Mouse (Mus musculus) olfactory bulb, adult 2 months (tissue): ENCODE data around the gene Kcnk10. TPM values are rescaled to one million over a fixed set of nuclear protein-coding genes. Genes with fewer than 3 reads are reported as not detected.
A peak's percentile ranks its signal among the peaks of the same experiment; 100 is the strongest.

Source experiments
- H3K27ac ChIP-seq: fragments of 200-500 bp; 2 replicates; pipeline ENCODE4 v1.5.1; 2012; ENCODE audit warnings: low read depth, low read length; ENCODE audit not compliant: insufficient read depth
- H3K4me1 ChIP-seq: fragments of 200-500 bp; 2 replicates; pipeline ENCODE4 v1.6.1; 2012; ENCODE audit warnings: low read length; ENCODE audit not compliant: control insufficient read depth, insufficient read depth
- H3K4me3 ChIP-seq: fragments of 200-500 bp; 2 replicates; pipeline ENCODE4 v1.5.1; 2012; ENCODE audit warnings: mild to moderate bottlenecking, low read depth, low read length, moderate library complexity; ENCODE audit not compliant: insufficient read depth
- CTCF ChIP-seq: fragments of 200-500 bp; IDR thresholded peaks from 2 replicates; pipeline ENCODE4 v1.5.1; 2012; ENCODE audit warnings: low read depth, mild to moderate bottlenecking, low read length, moderate library complexity; ENCODE audit not compliant: insufficient read depth
- POLR2A ChIP-seq: fragments of 200-500 bp; IDR thresholded peaks from 2 replicates; pipeline ENCODE4 v1.6.1; 2012; ENCODE audit warnings: mild to moderate bottlenecking, low read depth, low read length, moderate library complexity; ENCODE audit not compliant: insufficient read depth
- WGBS: fragments of 180-500 bp; shearing (Covaris S2); methylation state at CpG from one replicate; pipeline ENCODE4 v1.1.7; 2018; 5-methylcytosine and 5-hydroxymethylcytosine counted together
- polyA plus RNA-seq: library from polyadenylated mRNA; stranded (reverse); fragments of >200 nt; gene quantifications from 2 replicates; pipeline ENCODE4 v1.2.4, GENCODE M21; 2012; ENCODE audit warnings: low replicate concordance; ENCODE audit not compliant: missing spikeins, insufficient read depth, insufficient read length

Kcnk10 gene
- polyA plus RNA-seq, 1 experiment = 50.8 TPM

DNA sequence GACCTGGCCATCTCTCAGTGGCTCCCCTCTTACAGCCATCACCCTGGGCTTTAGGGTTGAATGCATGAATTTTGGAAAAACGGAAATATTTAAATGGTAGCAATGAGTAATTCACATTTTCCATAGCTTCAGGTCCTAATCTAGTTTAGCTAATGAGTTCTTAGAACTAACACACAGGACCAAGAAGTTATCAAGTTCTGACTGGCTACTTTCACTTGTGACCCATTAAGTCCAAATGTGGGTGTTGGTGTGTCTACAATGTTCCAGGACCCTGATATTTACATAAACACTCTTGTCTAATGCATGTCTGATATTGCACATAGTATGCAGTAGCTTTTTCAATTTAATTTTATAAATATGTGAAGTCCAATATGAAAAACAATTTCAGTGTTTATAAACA lies 27.2 kb upstream of the Kcnk10 start:
- TF ChIP-seq CTCF (no peak), POLR2A (no peak)
- 85% methylated on average over 1 of the region's 1 CpGs for WGBS
- no peak overlapping the region for H3K4me3 ChIP-seq

DNA sequence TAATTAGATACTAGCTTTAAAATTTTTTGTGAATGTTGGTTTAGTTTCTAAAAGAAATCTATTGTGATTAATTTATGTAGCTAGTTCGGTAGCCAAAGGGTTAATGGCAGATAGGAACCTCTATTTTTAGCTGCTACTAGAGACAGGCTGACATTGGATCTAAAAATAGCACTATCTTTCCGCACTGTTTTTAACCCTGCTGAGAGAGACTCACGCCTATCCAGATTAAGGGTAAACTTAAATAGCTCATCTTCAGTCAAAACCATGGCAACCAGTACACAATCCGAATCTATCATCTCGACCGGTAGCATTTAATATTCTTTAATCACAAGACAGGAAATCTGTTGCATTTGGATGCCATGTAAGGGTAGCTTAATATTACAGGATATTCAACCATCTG lies 24.0 kb upstream of the Kcnk10 start:
- 10% methylated on average over 6 of the region's 6 CpGs for WGBS
- no peaks in the 10 kb centered on the region for H3K4me1 ChIP-seq
- H3K27ac ChIP-seq = no peak overlapping the region
- H3K4me3 ChIP-seq = no peak overlapping the region
- TF ChIP-seq POLR2A (no peak), CTCF (no peak)

More for the DNA sequence above, 27.2 kb upstream of the Kcnk10 start:
- H3K4me1 ChIP-seq = peaks cover 2% of the 10 kb centered on the region; the same call in 1 of the 2 replicates
- no peak overlapping the region for H3K27ac ChIP-seq

DNA sequence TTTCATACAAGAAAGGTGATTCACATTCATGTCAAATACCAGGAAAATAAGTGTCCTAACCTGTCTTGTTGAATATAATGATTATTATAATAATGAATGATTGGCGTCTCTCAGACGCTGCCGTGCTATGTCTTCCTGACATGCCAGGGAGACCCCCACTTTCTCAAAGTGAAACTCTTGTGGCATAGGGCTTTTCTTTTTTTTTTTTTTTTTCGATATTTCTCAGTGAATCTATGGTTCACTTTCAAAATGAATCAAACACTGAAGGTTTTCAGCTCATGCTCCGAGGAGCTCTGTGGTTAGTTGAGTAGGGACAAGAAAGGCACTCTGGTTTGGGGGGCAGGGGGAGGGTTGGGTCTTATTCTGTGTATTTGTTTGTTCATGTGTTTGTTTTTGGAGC lies 22.8 kb upstream of the Kcnk10 start:
- H3K4me1 ChIP-seq = no peaks in the 10 kb centered on the region
- H3K27ac ChIP-seq = no peak overlapping the region
- 87% methylated on average over 5 of the region's 5 CpGs for WGBS
- H3K4me3 ChIP-seq = no peak overlapping the region
- no peak for TF ChIP-seq CTCF
- TF ChIP-seq POLR2A = no peak

DNA sequence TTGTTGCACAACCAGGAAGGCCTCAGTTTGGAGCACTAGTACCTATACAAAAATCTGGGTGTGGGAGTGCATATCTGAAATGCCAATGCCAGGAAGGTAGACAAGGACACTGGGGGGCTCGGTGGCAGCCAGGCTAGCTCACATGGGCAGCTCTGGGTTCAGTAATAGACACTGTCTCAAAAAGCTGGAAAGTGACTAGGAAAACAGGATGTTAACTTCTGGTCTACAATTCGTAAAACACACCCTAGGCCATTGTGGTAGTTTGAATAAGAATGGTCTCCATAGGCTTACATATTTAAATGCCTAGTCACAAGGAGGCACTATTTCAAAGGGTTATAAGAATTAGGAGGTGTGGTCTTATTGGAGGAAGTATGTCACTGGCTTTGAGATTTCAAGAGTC lies 12.9 kb upstream of the Kcnk10 start:
- TF ChIP-seq CTCF = no peak
- TF ChIP-seq POLR2A = no peak
- WGBS = 84% methylated on average over 2 of the region's 2 CpGs
- no peak overlapping the region for H3K4me3 ChIP-seq
- H3K4me1 ChIP-seq = no peaks in the 10 kb centered on the region
- no peak overlapping the region for H3K27ac ChIP-seq

DNA sequence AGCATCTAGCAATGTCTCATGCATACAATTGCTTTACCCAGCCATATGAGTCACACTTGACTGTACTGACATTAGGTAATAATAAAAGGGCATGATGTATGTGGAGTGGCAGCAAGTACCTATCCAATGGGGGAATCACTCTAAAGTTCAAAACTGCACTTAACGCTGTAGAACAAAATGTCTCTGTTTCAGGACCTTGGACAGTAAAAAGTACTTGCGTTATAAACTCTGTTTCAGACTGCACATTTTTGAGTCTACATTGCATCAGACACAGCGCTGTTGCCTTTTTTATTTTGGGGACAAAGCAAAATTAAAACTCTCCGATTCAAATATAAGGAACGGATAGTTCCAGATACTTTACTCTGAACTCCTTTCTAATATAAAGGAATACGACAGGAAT lies 10.5 kb upstream of the Kcnk10 start:
- Histone ChIP-seq H3K4me3 (no peak overlapping the region), H3K27ac (no peak overlapping the region), H3K4me1 (no peaks in the 10 kb centered on the region)
- WGBS = 60% methylated on average over 6 of the region's 6 CpGs
- TF ChIP-seq POLR2A (no peak), CTCF (no peak)

DNA sequence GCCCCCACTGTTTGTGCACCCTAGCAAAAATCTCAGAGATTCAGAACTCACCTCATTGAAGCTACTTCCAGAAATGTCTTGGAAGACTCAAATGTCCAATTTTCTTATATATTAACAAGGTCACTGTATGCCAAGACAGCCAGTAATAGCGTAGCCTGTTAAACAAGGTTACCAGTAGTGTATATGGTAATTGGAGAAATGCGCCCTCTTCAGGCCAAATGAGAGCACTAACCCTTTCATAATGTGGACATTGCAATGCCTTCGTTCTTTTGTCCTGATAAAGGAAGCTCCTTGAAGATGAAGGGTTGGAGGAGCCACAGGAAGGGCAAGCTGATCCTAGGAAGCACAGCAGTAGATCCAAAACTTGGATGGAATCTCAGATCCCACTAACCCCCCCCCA lies 7.2 kb upstream of the Kcnk10 start:
- Histone ChIP-seq H3K27ac (no peak overlapping the region), H3K4me3 (no peak overlapping the region), H3K4me1 (no peaks in the 10 kb centered on the region)
- TF ChIP-seq POLR2A (no peak), CTCF (no peak)
- WGBS = 49% methylated on average over 3 of the region's 3 CpGs

DNA sequence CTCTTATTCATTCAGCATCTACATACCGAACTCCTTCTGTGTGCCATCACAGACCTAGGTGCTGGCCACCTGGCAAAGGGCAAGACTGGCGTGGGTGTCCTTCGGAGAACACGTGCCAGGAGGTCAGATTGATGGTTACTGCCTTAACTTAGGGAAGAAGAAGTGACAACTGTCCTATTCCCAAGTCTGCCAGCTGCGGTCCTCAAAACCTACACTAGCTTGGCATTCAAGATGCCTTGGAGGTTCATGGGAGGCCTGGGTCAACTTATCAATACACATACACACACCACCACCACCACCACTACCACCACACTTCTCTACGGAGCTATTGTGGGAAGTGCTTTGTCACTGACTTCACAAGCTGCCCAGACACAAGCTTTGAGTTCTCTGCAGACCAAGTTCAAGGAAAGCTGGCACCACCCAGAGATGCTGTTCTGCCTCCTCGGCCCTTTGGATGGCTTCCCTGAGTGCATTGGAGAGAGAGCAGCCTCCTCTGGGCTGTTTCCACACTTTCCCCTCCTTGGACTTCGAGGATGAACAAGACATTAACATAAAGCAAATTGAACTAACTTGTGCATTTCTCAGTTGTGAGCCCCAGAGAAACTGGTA lies 2.1 kb downstream of the Kcnk10 start:
- WGBS = 53% methylated on average over 8 of the region's 8 CpGs
- peak overlapping the region; percentile 1; the same call in 1 of the 2 replicates for H3K4me3 ChIP-seq
- H3K4me1 ChIP-seq = peaks cover 19% of the 10 kb centered on the region
- H3K27ac ChIP-seq = no peak overlapping the region
- no peak for TF ChIP-seq POLR2A
- no peak for TF ChIP-seq CTCF

DNA sequence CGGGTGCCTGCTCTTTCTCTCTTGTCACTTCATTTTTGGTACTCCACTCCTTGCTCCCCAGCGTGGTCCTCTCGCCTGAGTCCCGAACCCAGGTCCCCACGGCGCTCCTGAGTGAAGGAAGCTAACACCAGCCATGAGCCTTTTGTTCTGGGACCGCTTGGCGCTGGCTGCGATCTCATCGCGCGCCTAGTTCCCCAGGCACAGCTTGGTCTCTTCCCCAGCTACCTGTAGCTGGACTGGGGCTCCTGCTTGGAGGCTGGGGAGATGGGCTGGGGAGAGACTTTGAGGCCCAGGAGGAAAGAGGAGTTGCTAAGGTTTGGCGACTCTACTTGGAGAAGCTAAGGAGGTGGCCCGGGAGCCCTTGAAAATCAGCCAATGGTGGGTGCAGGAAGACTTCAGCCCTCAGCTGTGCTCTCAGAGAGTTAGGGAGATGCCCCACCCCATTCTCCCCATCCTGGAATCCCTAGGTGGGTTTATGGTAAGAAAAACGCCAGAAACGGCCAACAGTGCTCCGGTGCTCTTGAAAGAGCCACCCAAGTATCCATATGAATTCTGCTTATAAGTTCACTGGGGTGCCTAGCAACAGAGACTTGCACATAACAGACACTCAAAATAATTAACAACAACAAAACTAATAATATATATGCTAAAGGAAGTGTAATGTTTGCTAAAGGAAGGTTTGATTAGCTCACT lies 2.8 kb downstream of the Kcnk10 start:
- no peak for TF ChIP-seq POLR2A
- TF ChIP-seq CTCF = no peak
- H3K4me1 ChIP-seq = peaks cover 20% of the 10 kb centered on the region
- 8% methylated on average over 17 of the region's 17 CpGs for WGBS
- H3K27ac ChIP-seq = peak overlapping the region; percentile 95
- peak overlapping the region; percentile 81 for H3K4me3 ChIP-seq

DNA sequence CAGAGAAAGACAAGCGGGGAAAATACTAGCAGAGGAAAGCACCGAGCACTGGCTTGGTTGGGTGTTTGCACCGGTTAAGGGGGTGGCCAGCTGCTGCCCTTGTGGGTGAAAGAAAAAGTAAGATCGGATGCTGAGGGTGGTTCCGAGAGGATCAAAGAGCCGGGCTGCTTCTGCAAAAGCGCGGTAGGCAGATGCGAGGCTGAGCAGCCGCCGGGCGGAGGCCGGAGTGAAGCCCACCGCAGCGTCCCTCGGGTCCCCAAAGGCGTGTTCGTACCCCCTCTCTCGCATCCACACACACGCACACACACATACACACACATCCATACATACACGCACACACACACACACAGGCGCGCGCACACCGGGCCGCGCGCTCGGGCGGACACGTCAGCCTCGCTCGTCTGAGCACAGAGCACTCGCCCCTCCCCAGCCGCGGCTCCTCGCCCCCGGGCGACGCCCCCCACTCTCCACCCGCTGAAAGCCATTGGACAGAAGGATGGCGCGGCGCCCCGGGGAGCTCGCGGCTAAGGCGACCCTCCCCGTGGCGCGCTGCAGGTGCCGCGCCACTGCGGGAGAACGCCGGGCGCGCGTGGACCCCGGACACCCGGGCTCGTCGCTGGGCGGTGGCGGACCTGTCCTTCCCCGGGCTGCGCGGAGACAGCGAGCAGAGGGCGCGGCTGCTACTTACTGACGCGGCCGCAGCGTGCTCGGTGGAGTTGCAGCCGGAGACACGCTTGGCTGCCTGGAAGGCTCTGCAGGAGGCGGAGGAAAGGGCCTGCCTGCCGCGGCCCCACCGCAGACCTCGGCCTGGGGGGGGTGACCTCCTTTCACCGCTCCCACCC lies 3.5 kb downstream of the Kcnk10 start:
- Histone ChIP-seq H3K4me3 (peak overlapping the region; percentile 81), H3K27ac (peak overlapping the region; percentile 95), H3K4me1 (peaks cover 20% of the 10 kb centered on the region)
- no peak for TF ChIP-seq CTCF
- TF ChIP-seq POLR2A = no peak; the same call in none of the 2 replicates
- WGBS = under 1% methylated on average over 82 of the region's 84 CpGs
